Mouse (Mus musculus) spleen, adult 18-20 months (tissue): ENCODE results near the gene Exo5.

Experiments used
- DNase-seq, 2 experiments: peaks; one replicate each; pipeline ENCODE4 v3.0.0; 2022; ENCODE audit warnings: mixed read lengths in 2 of 2

The Exo5 gene

GRCm38 (mm10) chr4:120904533-120904932 is 20.3 kb downstream of the Exo5 start:
- no peak for DNase-seq

GRCm38 (mm10) chr4:120895810-120896584 is 28.8 kb downstream of the Exo5 start:
- DNase-seq: no peak

GRCm38 (mm10) chr4:120895226-120895625 is 29.6 kb downstream of the Exo5 start:
- DNase-seq: no peak

GRCm38 (mm10) chr4:120894584-120894983 is 30.2 kb downstream of the Exo5 start:
- DNase-seq: no peak

GRCm38 (mm10) chr4:120893656-120894401 is 31.0 kb downstream of the Exo5 start:
- DNase-seq: no peak

GRCm38 (mm10) chr4:120892516-120892915 is 32.3 kb downstream of the Exo5 start:
- DNase-seq: no peak

- no peak for DNase-seq
These were observed 32.9 kb downstream of the Exo5 start for GRCm38 (mm10) chr4:120891960-120892359.

GRCm38 (mm10) chr4:120890754-120891440 is 33.9 kb downstream of the Exo5 start:
- DNase-seq: no peak

GRCm38 (mm10) chr4:120888884-120889283 is 35.9 kb downstream of the Exo5 start:
- no peak for DNase-seq

- DNase-seq: peak in 1 of 2 experiments; percentile 51
These were observed 37.3 kb downstream of the Exo5 start for GRCm38 (mm10) chr4:120887381-120888112.

GRCm38 (mm10) chr4:120886811-120887210 is 38.0 kb downstream of the Exo5 start:
- no peak for DNase-seq

GRCm38 (mm10) chr4:120886131-120886530 is 38.7 kb downstream of the Exo5 start:
- no peak for DNase-seq

GRCm38 (mm10) chr4:120885208-120886120 is 39.4 kb downstream of the Exo5 start:
- DNase-seq: no peak

GRCm38 (mm10) chr4:120882002-120882625 is 42.7 kb downstream of the Exo5 start:
- no peak for DNase-seq

GRCm38 (mm10) chr4:120880731-120881432 is 43.9 kb downstream of the Exo5 start:
- no peak for DNase-seq

- no peak for DNase-seq
These were observed 45.4 kb downstream of the Exo5 start for GRCm38 (mm10) chr4:120879386-120879785.

- DNase-seq: no peak
These were observed 46.1 kb downstream of the Exo5 start for GRCm38 (mm10) chr4:120878728-120879127.

- no peak for DNase-seq
These were observed 48.9 kb downstream of the Exo5 start for GRCm38 (mm10) chr4:120875961-120876360.
